Mouse (Mus musculus) embryonic facial prominence, embryonic 15.5 days (tissue): ENCODE data around the gene Rps27rt. TPM values are rescaled to one million over a fixed set of nuclear protein-coding genes. Genes with fewer than 3 reads are reported as not detected.
A peak's percentile ranks its signal among the peaks of the same experiment; 100 is the strongest.

Experiments
- ATAC-seq: fragments of 200-750 bp; cut with Nextera tagmentation; 2 replicates; pipeline ENCODE4 v1.8.0; 2017; ENCODE audit warnings: low read depth, moderate TSS enrichment; ENCODE audit not compliant: insufficient number of reproducible peaks, low FRiP score, low TSS enrichment
- H3K27ac ChIP-seq: fragments of 300-500 bp; sonication (generic); replicated peaks from 2 replicates; pipeline ENCODE4 v1.5.1; 2015; ENCODE audit warnings: mild to moderate bottlenecking, inconsistent platforms
- H3K27me3 ChIP-seq: fragments of 300-500 bp; sonication (generic); 2 replicates; pipeline ENCODE4 v1.6.1; 2015; ENCODE audit warnings: inconsistent platforms
- H3K36me3 ChIP-seq: fragments of 300-500 bp; sonication (generic); 2 replicates; pipeline ENCODE4 v1.6.1; 2015; ENCODE audit warnings: mild to moderate bottlenecking, inconsistent platforms
- H3K4me1 ChIP-seq: fragments of 300-500 bp; sonication (generic); 2 replicates; pipeline ENCODE4 v1.6.1; 2015; ENCODE audit warnings: inconsistent platforms
- H3K4me2 ChIP-seq: fragments of 300-500 bp; sonication (generic); replicated peaks from 2 replicates; pipeline ENCODE4 v1.6.1; 2015; ENCODE audit warnings: mild to moderate bottlenecking, inconsistent platforms
- H3K4me3 ChIP-seq: fragments of 300-500 bp; sonication (generic); replicated peaks from 2 replicates; pipeline ENCODE4 v1.5.1; 2015; ENCODE audit warnings: mild to moderate bottlenecking, inconsistent platforms
- H3K9ac ChIP-seq: fragments of 300-500 bp; sonication (generic); 2 replicates; pipeline ENCODE4 v1.6.1; 2015; ENCODE audit warnings: inconsistent platforms
- H3K9me3 ChIP-seq: fragments of 300-500 bp; sonication (generic); replicated peaks from 2 replicates; pipeline ENCODE4 v1.6.1; 2016; ENCODE audit warnings: inconsistent platforms
- WGBS: fragments of 180-500 bp; shearing (Covaris S2); methylation state at CpG from one replicate; pipeline ENCODE4 v1.1.7; 2015; 5-methylcytosine and 5-hydroxymethylcytosine counted together
- polyA plus RNA-seq: library from polyadenylated mRNA; unstranded; fragments of >200 nt; fragmentation: Nextera tagmentation; extraction: Ambion mirVana; gene quantifications from 2 replicates; pipeline ENCODE4 v1.2.1, GENCODE M21; 2015

Rps27rt gene
- polyA plus RNA-seq, 1 experiment from 2014 or later: 466 TPM

DNA sequence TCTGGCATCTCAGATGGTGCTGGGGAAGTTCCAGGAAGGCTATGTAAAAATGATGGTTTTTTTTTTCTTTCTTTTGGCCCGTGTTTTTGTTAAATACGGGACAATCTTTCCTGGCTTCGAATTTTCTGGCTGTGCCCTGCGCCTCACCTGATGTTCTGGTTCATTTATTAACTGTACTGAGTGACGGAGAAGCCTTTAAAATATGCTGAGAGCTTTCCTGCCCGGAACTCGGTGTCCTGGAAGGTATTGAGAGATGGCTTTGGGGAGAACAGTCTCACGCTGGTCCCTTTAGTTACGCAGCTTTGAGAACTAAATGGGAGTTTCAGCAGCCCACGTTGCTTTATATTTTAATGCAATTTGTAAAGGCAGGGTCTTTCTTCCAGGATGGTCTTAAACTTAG lies 22.9 kb upstream of the Rps27rt start:
- Histone ChIP-seq H3K27ac (no peak overlapping the region), H3K4me1 (peaks cover 9% of the 10 kb centered on the region), H3K9ac (no peak overlapping the region), H3K4me3 (no peak overlapping the region), H3K9me3 (no peaks in the 10 kb centered on the region; the same call in 1 of the 2 replicates), H3K4me2 (no peak overlapping the region), H3K27me3 (no peaks in the 10 kb centered on the region), H3K36me3 (no peaks in the 10 kb centered on the region)
- WGBS: 59% methylated on average over 10 of the region's 10 CpGs
- ATAC-seq: no peak

DNA sequence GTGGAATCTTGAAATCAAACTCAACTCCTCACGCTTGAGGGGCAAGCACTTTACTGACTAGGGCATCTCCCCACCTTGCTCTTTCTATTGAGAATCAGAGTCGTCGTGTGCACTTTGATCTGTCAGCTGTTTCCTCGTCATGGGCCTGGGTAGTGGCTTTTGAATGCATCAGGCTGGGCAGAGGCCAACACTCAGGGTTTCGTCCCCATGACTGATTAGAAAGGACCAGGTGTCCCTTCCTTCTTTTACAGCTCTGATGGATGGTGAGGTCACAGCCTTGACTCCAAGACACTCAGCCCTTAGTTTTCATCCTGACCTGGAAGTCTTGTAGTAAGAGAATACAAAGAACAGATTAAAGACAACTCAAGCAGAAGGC lies 17.2 kb upstream of the Rps27rt start:
- Histone ChIP-seq H3K4me3 (no peak overlapping the region), H3K36me3 (no peaks in the 10 kb centered on the region), H3K9ac (no peak overlapping the region), H3K9me3 (no peaks in the 10 kb centered on the region), H3K4me2 (no peak overlapping the region), H3K27ac (no peak overlapping the region), H3K4me1 (no peaks in the 10 kb centered on the region), H3K27me3 (no peaks in the 10 kb centered on the region)
- WGBS: 73% methylated on average over 5 of the region's 5 CpGs
- ATAC-seq: no peak

DNA sequence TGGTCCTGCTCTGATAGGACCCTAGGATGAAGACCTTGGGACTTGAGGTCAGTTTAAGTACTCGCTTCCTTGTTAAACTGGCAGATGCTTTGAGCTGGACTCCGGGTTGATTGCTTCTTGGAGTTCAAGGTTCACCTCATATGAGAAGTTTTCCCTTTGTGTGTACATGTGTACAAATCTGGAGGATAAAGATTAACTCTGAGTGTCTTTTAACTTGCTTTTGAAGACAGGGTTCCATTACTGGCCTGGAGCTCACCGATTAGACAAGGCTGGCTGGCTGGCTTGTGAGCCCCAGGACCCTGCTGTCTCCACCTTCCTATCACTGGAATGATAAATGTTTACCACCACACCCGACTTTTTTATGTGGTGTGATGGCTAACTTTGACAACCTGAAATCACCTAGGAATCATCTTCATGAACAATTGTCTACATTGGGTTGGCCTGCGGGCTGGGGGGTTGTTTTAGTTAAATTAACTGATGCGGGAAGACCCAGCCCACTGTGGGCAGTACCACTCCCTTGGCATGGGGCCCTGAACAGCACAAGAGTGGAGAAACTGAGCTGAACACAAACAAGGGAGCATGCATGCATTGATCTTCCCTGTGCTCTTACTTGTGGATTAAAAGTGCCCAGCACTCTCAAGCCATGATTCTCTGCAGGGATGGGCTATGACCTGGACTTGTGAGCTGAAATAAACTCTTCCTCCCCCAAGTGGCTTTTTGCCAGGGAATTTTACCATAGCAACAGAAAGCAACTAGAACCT lies 16.7 kb upstream of the Rps27rt start:
- H3K27ac ChIP-seq: no peak overlapping the region
- no peak for ATAC-seq
- H3K4me1 ChIP-seq: no peaks in the 10 kb centered on the region
- WGBS: 85% methylated on average over 6 of the region's 6 CpGs
- no peaks in the 10 kb centered on the region for H3K9me3 ChIP-seq
- H3K4me2 ChIP-seq: no peak overlapping the region
- H3K36me3 ChIP-seq: no peaks in the 10 kb centered on the region
- no peak overlapping the region for H3K4me3 ChIP-seq
- no peak overlapping the region for H3K9ac ChIP-seq
- H3K27me3 ChIP-seq: no peaks in the 10 kb centered on the region

DNA sequence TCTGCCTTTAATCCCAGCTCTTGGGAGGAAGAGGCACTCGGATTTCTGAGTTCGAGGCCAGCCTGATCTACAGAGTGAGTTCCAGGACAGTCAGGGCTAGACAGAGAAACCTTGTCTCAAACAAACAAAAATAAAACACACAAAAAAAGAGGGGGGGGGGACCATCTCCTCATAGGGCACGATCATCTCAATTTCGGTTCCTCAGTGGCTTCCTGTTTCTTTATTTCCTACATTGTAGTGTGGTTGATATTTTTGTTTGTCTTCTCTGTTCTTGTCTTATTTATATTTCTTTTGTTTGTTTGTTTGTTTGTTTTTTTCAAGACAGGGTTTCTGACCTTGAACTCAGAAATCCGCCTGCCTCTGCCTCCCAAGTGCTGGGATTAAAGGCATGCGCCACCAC lies 13.9 kb upstream of the Rps27rt start:
- 94% methylated on average over 6 of the region's 6 CpGs for WGBS

DNA sequence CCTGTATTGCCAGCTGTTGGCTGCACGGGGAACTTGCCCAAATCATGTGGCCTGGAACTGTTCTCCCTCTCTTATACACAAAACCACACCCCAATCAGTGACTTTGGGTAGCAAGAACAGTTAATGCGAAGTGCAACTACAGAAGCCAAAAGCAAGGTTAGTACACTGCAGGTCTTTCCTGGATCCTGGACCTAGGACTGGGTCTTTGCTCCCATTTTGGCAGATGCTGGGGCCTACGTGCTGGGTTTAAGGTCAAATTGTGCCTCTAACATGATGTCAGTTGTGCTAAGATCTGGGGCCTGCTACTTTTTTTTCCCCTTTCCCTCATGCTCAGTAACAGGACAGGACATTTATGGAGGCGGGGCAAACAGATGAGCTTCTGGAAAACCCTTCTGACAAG lies 13.2 kb upstream of the Rps27rt start:
- Histone ChIP-seq H3K9ac (no peak overlapping the region), H3K36me3 (no peaks in the 10 kb centered on the region), H3K4me2 (no peak overlapping the region), H3K4me3 (no peak overlapping the region), H3K9me3 (no peaks in the 10 kb centered on the region), H3K27me3 (no peaks in the 10 kb centered on the region), H3K4me1 (no peaks in the 10 kb centered on the region), H3K27ac (no peak overlapping the region)
- no peak for ATAC-seq
- 83% methylated on average over 4 of the region's 4 CpGs for WGBS

More for the DNA sequence above, 13.9 kb upstream of the Rps27rt start:
- Histone ChIP-seq H3K27me3 (no peaks in the 10 kb centered on the region), H3K27ac (no peak overlapping the region), H3K4me3 (no peak overlapping the region), H3K9me3 (no peaks in the 10 kb centered on the region), H3K9ac (no peak overlapping the region), H3K4me2 (no peak overlapping the region), H3K36me3 (no peaks in the 10 kb centered on the region), H3K4me1 (no peaks in the 10 kb centered on the region)
- ATAC-seq: no peak

DNA sequence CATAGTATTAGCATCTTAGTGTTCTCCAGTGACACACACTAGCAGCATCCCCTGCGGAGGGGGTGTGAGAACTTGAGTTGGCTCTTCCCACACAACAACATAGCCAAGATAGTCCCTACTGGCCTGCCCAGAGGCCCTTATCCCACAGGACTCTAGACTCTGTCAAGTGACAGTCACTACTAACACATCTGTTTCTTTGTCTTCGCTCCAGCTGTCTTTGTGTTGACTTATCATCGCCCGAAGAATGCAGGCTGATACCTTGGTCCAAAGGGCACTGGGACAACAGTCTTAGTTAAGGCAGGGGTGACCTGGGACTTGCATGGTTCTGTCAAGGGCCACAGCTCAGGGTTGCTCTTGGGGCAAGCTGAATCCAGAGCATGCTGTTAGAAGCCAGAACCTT lies 12.7 kb upstream of the Rps27rt start:
- Histone ChIP-seq H3K4me1 (no peaks in the 10 kb centered on the region), H3K4me3 (no peak overlapping the region), H3K36me3 (no peaks in the 10 kb centered on the region), H3K9me3 (no peaks in the 10 kb centered on the region), H3K4me2 (no peak overlapping the region), H3K27me3 (no peaks in the 10 kb centered on the region), H3K27ac (no peak overlapping the region), H3K9ac (no peak overlapping the region)
- WGBS: 88% methylated on average over 4 of the region's 4 CpGs
- no peak for ATAC-seq

DNA sequence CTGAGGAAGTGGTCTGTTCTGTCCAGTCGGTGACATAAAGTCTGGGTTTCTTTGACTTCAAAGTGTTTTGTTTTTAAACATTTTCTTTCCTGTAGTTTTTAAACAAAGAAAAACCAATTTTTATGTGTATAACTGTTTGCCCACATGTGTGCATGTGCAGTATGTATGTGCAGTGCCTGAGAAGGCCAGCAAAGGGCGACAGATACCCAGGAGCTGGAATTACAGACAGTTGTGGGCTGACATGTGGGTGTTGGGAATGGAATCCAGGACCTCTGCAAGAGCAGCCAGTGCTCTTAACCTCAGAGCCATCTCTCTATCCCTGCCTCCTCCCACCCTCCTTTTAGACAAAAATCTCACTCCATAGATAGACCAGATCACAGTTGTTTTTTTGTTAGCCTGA lies 10.0 kb upstream of the Rps27rt start:
- Histone ChIP-seq H3K36me3 (no peaks in the 10 kb centered on the region), H3K9ac (no peak overlapping the region), H3K4me2 (no peak overlapping the region), H3K27me3 (no peaks in the 10 kb centered on the region), H3K27ac (no peak overlapping the region), H3K9me3 (no peaks in the 10 kb centered on the region), H3K4me1 (no peaks in the 10 kb centered on the region), H3K4me3 (no peak overlapping the region)
- no peak for ATAC-seq
- 92% methylated on average over 2 of the region's 2 CpGs for WGBS

DNA sequence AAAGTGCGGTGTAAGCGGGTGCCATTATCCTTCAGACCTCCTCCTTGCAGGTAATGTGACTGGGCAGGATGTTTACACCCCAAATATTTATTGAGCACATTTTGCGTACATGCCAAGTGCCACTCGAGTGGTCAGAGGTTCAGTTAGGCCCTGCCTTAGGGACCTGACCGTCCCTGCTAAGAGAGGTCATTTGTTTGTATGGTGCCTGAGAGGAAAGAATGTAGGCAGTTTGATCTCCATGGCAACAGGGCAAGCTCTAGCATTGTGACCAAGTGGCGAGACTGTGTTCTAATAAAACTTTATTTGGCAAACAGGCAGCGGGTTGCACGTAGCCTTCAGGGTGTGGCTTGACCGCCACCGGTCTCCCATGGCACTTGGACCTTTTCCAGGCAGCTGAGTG lies 7.9 kb upstream of the Rps27rt start:
- no peak for ATAC-seq
- Histone ChIP-seq H3K9me3 (no peaks in the 10 kb centered on the region), H3K36me3 (no peaks in the 10 kb centered on the region), H3K27me3 (no peaks in the 10 kb centered on the region), H3K4me1 (no peaks in the 10 kb centered on the region), H3K27ac (no peak overlapping the region), H3K4me3 (no peak overlapping the region), H3K9ac (no peak overlapping the region), H3K4me2 (no peak overlapping the region)
- 84% methylated on average over 10 of the region's 10 CpGs for WGBS

DNA sequence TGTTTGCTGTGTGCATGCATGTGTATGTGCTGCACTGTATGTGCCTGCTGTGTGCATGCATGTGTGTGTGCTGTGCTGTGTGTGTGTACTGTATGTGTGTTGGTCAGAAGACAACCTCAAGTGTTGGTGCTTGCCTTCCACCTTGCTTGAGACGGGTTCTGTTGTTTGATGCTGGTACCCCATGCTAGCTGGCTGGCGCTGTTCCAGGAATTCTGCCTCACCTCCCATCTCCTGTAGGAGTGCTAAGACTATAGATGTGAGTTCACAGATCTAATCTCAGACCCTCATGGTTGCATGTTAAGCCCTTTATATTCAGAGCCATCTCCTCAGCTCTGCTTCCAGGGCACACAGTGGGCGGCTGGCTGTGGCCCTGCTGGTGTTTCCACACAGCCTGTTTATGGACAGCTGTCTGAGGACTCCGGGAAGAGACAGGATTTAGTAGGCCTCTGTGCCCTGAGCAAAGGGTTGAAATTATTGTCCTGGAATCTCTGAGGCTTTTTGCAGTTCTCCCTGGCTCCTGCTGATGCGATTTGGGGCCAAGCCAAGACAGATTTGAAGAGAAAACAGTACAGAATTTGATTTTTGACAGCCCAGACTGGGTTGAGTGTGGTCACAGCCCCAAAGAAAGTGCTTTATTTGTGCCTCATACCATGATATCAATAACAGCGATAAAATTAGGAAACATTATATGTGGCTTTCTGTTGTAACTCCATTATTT lies 6.2 kb upstream of the Rps27rt start:
- Histone ChIP-seq H3K4me3 (no peak overlapping the region), H3K36me3 (no peaks in the 10 kb centered on the region), H3K27me3 (no peaks in the 10 kb centered on the region), H3K4me2 (no peak overlapping the region), H3K27ac (no peak overlapping the region; the same call in 1 of the 2 replicates), H3K4me1 (no peaks in the 10 kb centered on the region), H3K9me3 (no peaks in the 10 kb centered on the region), H3K9ac (no peak overlapping the region)
- 67% methylated on average over 6 of the region's 6 CpGs for WGBS
- 0 out of 2 replicates have a peak, but pooled peaks have one; percentile 18 for ATAC-seq

DNA sequence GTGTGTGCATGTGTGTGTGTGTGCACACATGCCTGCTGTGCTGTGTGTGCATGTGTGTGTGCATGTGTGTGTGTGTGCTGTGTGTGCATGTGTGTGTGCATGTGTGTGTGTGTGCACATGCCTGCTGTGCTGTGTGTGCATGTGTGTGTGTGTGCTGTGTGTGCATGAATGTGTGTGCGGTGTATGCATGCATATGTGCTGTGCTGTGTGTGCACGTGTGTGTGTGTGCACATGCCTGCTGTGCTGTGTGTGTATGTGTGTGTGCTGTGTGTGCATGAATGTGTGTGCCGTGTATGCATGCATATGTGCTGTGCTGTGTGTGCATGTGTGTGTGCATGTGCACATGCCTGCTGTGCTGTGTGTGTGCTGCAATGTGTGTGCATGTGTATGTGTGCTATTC lies 5.5 kb upstream of the Rps27rt start:
- Histone ChIP-seq H3K4me2 (no peak overlapping the region), H3K27ac (no peak overlapping the region), H3K36me3 (no peaks in the 10 kb centered on the region), H3K27me3 (no peaks in the 10 kb centered on the region), H3K4me3 (no peak overlapping the region), H3K9me3 (no peaks in the 10 kb centered on the region), H3K9ac (no peak overlapping the region), H3K4me1 (no peaks in the 10 kb centered on the region)
- ATAC-seq: no peak
- 95% methylated on average over 3 of the region's 3 CpGs for WGBS

DNA sequence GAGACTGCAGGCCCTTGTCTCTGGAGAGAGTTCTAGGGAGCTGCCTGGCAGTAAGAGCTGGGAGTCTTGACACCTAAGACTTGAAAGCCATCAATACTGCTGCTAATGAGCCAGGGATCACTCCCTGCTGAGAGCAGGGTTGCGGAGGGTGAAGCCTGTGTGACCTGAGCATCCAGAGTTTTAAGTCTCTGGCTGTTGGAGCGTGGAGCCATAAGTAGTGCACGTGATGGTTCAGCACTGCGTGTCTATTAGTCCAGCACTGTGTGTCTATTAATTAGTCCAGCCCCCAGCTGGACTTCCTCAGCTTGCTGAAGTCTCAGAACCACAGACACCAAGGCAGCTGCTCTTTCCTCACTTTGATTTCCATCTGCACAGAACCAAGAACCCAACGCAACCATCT lies 3.8 kb upstream of the Rps27rt start:
- ATAC-seq: no peak
- Histone ChIP-seq H3K9me3 (no peaks in the 10 kb centered on the region), H3K27me3 (no peaks in the 10 kb centered on the region), H3K4me2 (no peak overlapping the region), H3K4me1 (no peaks in the 10 kb centered on the region), H3K4me3 (no peak overlapping the region), H3K27ac (no peak overlapping the region), H3K36me3 (no peaks in the 10 kb centered on the region), H3K9ac (no peak overlapping the region)
- 93% methylated on average over 5 of the region's 5 CpGs for WGBS

DNA sequence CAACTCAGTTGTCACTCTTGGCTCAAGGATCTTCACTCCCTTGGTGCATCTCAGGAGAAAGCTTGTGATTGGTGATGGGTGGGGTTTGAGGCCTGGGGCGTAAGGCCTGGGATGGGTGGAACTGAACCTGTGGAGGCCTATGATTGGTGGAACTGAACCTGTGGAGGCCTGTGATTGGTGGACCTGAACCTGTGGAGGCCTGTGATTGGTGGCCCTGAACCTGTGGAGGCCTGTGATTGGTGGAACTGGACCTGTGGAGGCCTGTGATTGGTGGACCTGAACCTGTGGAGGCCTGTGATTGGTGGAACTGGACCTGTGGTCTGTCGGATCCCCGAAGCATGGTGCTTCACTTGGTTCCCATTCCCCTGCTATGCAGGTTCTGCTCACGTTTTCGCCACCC lies 3.2 kb upstream of the Rps27rt start:
- no peaks in the 10 kb centered on the region for H3K36me3 ChIP-seq
- H3K9ac ChIP-seq: no peak overlapping the region
- no peaks in the 10 kb centered on the region for H3K27me3 ChIP-seq
- H3K4me2 ChIP-seq: no peak overlapping the region
- H3K9me3 ChIP-seq: no peaks in the 10 kb centered on the region
- WGBS: 91% methylated on average over 5 of the region's 5 CpGs
- no peak for ATAC-seq
- H3K4me1 ChIP-seq: no peaks in the 10 kb centered on the region
- no peak overlapping the region for H3K27ac ChIP-seq
- H3K4me3 ChIP-seq: no peak overlapping the region
